Mouse (Mus musculus): ENCODE measurements at regions not wholly inside any gene's neighbourhood (a gene's known extent, or its start where the extent isn't known, plus 50 kb on each side); places are given as distances from the start of the nearest gene placed in this dataset. TPM values are rescaled to one million over a fixed set of nuclear protein-coding genes. Genes with fewer than 3 reads are reported as not detected.

- no peak for ATAC-seq (replicated peaks; ENCODE audit: insufficient number of reproducible peaks, low FRiP score, low TSS enrichment, low read depth)
- no peak for DNase-seq (ENCODE audit: low spot score)
- Histone ChIP-seq H3K4me2 (ENCODE audit: low read depth, low read length) (no peak overlapping the region), H3K9me3 (replicated peaks; ENCODE audit: control insufficient read depth, low read length) (no peaks in the 10 kb centered on the region), H3K9ac (replicated peaks; ENCODE audit: low read length) (no peak overlapping the region), H3K4me3 (ENCODE audit: low read depth, low read length) (no peak overlapping the region), H3K27ac (replicated peaks; ENCODE audit: low read depth, low read length) (no peak overlapping the region), H3K36me3 (replicated peaks; ENCODE audit: control insufficient read depth, insufficient read depth, low read depth, low read length) (no peaks in the 10 kb centered on the region), H3K4me1 (ENCODE audit: control insufficient read depth, insufficient read depth, low read length) (no peaks in the 10 kb centered on the region), H3K27me3 (ENCODE audit: control insufficient read depth, insufficient read depth, low read length) (no peaks in the 10 kb centered on the region)
- WGBS: 83% methylated on average over 4 of the region's 4 CpGs
These were observed 65.7 kb upstream of the Pbx1 start for GRCm38 (mm10) chr1:168497801-168498200.

GRCm38 (mm10) chr1:168495687-168496527 lies 63.8 kb upstream of the Pbx1 start:
- 58% methylated on average over 13 of the region's 13 CpGs for WGBS
- Histone ChIP-seq H3K4me3 (ENCODE audit: low read depth, low read length) (no peak overlapping the region), H3K4me1 (ENCODE audit: control insufficient read depth, insufficient read depth, low read length) (no peaks in the 10 kb centered on the region), H3K9me3 (replicated peaks; ENCODE audit: control insufficient read depth, low read length) (no peaks in the 10 kb centered on the region), H3K27ac (replicated peaks; ENCODE audit: low read depth, low read length) (no peak overlapping the region), H3K9ac (replicated peaks; ENCODE audit: low read length) (no peak overlapping the region), H3K27me3 (ENCODE audit: control insufficient read depth, insufficient read depth, low read length) (no peaks in the 10 kb centered on the region), H3K4me2 (ENCODE audit: low read depth, low read length) (no peak overlapping the region), H3K36me3 (replicated peaks; ENCODE audit: control insufficient read depth, insufficient read depth, low read depth, low read length) (no peaks in the 10 kb centered on the region)
- ATAC-seq (replicated peaks; ENCODE audit: insufficient number of reproducible peaks, low FRiP score, low TSS enrichment, low read depth) (no peak), DNase-seq (ENCODE audit: low spot score) (no peak)

- DNase-seq (ENCODE audit: low spot score) (no peak), ATAC-seq (replicated peaks; ENCODE audit: insufficient number of reproducible peaks, low FRiP score, low TSS enrichment, low read depth) (no peak)
- Histone ChIP-seq H3K4me3 (ENCODE audit: low read depth, low read length) (no peak overlapping the region), H3K9me3 (replicated peaks; ENCODE audit: control insufficient read depth, low read length) (no peaks in the 10 kb centered on the region), H3K9ac (replicated peaks; ENCODE audit: low read length) (no peak overlapping the region), H3K4me1 (ENCODE audit: control insufficient read depth, insufficient read depth, low read length) (no peaks in the 10 kb centered on the region), H3K27me3 (ENCODE audit: control insufficient read depth, insufficient read depth, low read length) (no peaks in the 10 kb centered on the region), H3K36me3 (replicated peaks; ENCODE audit: control insufficient read depth, insufficient read depth, low read depth, low read length) (no peaks in the 10 kb centered on the region), H3K27ac (replicated peaks; ENCODE audit: low read depth, low read length) (no peak overlapping the region), H3K4me2 (ENCODE audit: low read depth, low read length) (no peak overlapping the region)
- 65% methylated on average over 7 of the region's 7 CpGs for WGBS
These were observed 55.4 kb upstream of the Pbx1 start for GRCm38 (mm10) chr1:168487492-168487891.

- DNase-seq (ENCODE audit: low spot score) (no peak), ATAC-seq (replicated peaks; ENCODE audit: insufficient number of reproducible peaks, low FRiP score, low TSS enrichment, low read depth) (no peak)
- Histone ChIP-seq H3K4me3 (ENCODE audit: low read depth, low read length) (no peak overlapping the region), H3K4me1 (ENCODE audit: control insufficient read depth, insufficient read depth, low read length) (no peaks in the 10 kb centered on the region), H3K27me3 (ENCODE audit: control insufficient read depth, insufficient read depth, low read length) (no peaks in the 10 kb centered on the region), H3K4me2 (ENCODE audit: low read depth, low read length) (no peak overlapping the region), H3K36me3 (replicated peaks; ENCODE audit: control insufficient read depth, insufficient read depth, low read depth, low read length) (no peaks in the 10 kb centered on the region), H3K9me3 (replicated peaks; ENCODE audit: control insufficient read depth, low read length) (no peaks in the 10 kb centered on the region), H3K27ac (replicated peaks; ENCODE audit: low read depth, low read length) (no peak overlapping the region), H3K9ac (replicated peaks; ENCODE audit: low read length) (no peak overlapping the region)
- 74% methylated on average over 13 of the region's 13 CpGs for WGBS
These were observed 51.6 kb upstream of the Pbx1 start for GRCm38 (mm10) chr1:168483651-168484050.

Small RNA genes in the stretch of these regions (microRNA-seq; reads per million reads assigned to microRNA genes)
- gene Mir6348 (ENCODE audit: borderline number of aligned reads): not detected
- gene Mir6354 (ENCODE audit: borderline number of aligned reads): not detected
